Mouse (Mus musculus): ENCODE measurements at regions not wholly inside any gene's neighbourhood (a gene's known extent, or its start where the extent isn't known, plus 50 kb on each side); places are given as distances from the start of the nearest gene placed in this dataset.

DNA sequence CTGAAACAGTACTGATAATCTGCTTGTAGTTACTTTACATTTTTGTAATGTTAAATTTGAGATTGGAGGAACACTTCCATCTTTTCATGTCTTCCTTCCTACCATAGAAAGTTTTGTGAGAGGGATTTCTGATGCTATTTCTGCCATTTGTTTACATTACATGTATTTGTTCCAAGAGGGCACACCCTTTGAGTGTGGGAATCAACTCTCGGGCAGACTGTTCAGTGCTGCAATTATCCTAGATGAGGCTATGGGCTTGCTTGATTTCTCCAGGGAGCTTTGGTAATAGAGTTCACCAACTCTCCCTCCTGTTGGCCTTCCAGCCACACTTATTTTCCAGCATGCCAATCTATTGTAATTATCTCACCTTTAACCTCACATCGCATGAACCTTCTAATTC lies 52.4 kb downstream of the Gm13691 start:
- Histone ChIP-seq H3K4me1 (ENCODE audit: control insufficient read depth, insufficient read depth, low read length) (no peaks in the 10 kb centered on the region), H3K9me3 (ENCODE audit: control insufficient read depth, low read length) (no peaks in the 10 kb centered on the region), H3K36me3 (ENCODE audit: control insufficient read depth, insufficient read depth, low read length) (no peaks in the 10 kb centered on the region), H3K27ac (ENCODE audit: low read depth, low read length) (no peak overlapping the region), H3K9ac (ENCODE audit: low read length) (no peak overlapping the region), H3K4me2 (ENCODE audit: low read depth) (no peak overlapping the region), H3K4me3 (ENCODE audit: low read depth, low read length) (no peak overlapping the region), H3K27me3 (ENCODE audit: control insufficient read depth, insufficient read depth, low read length) (no peaks in the 10 kb centered on the region)
- ATAC-seq (ENCODE audit: insufficient read depth, low FRiP score, low TSS enrichment) = no peak
- 63% methylated on average over 2 of the region's 2 CpGs for WGBS
- DNase-seq (ENCODE audit: low spot score) = no peak

DNA sequence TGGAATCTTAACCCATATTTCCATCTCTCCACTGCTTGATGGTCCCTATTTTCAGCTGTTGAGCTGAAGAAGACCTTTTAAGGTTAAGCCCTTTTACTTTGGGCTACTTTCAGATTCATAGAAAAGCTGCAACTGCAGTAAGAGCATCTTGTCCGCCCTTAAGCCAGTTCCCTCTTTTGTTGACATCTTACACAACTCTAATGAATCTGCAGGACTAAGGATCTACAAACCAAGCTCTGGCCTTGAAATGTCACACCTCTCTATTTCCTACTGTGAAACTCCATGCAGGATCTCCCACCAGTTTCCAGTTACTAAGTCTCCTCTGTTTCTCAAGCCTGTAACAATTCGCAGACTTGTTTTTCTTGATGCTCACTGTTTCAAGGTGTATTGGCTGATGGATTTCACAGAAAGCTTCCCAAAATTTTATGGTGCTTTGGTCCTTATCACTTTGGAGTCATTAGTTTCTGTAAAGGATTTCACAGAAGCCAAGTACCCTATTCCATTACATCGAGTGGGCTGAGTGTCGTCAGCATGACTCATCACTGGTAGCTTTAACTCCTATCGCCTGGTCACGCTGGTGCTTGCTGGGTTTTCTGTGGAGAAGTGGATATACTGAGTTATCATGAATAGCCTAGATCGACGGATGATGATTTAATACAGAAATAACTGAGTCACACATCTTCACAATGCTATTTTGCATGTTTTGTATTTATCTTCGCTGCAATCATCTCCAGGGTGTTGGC lies 58.2 kb downstream of the Gm13691 start:
- ATAC-seq (ENCODE audit: insufficient read depth, low FRiP score, low TSS enrichment) = no peak
- H3K4me3 ChIP-seq (ENCODE audit: low read depth, low read length) = no peak overlapping the region
- WGBS = 84% methylated on average over 9 of the region's 9 CpGs
- no peaks in the 10 kb centered on the region for H3K4me1 ChIP-seq (ENCODE audit: control insufficient read depth, insufficient read depth, low read length)
- H3K4me2 ChIP-seq (ENCODE audit: low read depth) = no peak overlapping the region
- H3K27ac ChIP-seq (ENCODE audit: low read depth, low read length) = no peak overlapping the region
- H3K9ac ChIP-seq (ENCODE audit: low read length) = no peak overlapping the region
- DNase-seq (ENCODE audit: low spot score) = no peak
- no peaks in the 10 kb centered on the region for H3K36me3 ChIP-seq (ENCODE audit: control insufficient read depth, insufficient read depth, low read length)
- no peaks in the 10 kb centered on the region for H3K27me3 ChIP-seq (ENCODE audit: control insufficient read depth, insufficient read depth, low read length)
- H3K9me3 ChIP-seq (ENCODE audit: control insufficient read depth, low read length) = no peaks in the 10 kb centered on the region

DNA sequence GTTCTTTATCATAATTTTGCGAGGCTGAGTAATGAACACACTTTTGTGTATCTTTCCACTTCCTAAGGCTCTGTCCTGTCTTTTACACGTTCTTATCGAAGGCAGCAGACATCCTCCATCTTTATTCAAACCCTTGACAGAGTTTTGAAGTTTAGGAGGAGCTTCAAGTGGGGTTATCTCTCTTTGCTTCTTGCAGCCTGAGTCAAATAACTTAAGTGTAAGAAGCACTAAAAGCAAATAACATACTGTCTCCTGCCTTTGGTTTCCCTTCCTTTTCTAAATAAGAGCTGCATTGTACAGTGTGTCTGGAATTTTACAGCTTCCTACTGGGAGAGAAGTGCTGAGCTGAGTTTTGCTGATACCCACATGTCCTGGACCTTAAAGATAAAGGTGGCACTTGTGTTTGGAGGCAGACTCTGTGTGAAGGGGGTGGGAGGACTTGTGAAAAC lies 61.6 kb downstream of the Gm13691 start:
- H3K27me3 ChIP-seq (ENCODE audit: control insufficient read depth, insufficient read depth, low read length) = no peaks in the 10 kb centered on the region
- H3K4me2 ChIP-seq (ENCODE audit: low read depth) = no peak overlapping the region
- H3K4me3 ChIP-seq (ENCODE audit: low read depth, low read length) = no peak overlapping the region
- WGBS = 79% methylated on average over 3 of the region's 3 CpGs
- no peak overlapping the region for H3K27ac ChIP-seq (ENCODE audit: low read depth, low read length)
- no peaks in the 10 kb centered on the region for H3K9me3 ChIP-seq (ENCODE audit: control insufficient read depth, low read length)
- peak; percentile 48; the same call in 1 of the 2 replicates for ATAC-seq (ENCODE audit: insufficient read depth, low FRiP score, low TSS enrichment)
- no peak overlapping the region for H3K9ac ChIP-seq (ENCODE audit: low read length)
- H3K36me3 ChIP-seq (ENCODE audit: control insufficient read depth, insufficient read depth, low read length) = no peaks in the 10 kb centered on the region
- H3K4me1 ChIP-seq (ENCODE audit: control insufficient read depth, insufficient read depth, low read length) = no peaks in the 10 kb centered on the region
- DNase-seq (ENCODE audit: low spot score) = no peak

DNA sequence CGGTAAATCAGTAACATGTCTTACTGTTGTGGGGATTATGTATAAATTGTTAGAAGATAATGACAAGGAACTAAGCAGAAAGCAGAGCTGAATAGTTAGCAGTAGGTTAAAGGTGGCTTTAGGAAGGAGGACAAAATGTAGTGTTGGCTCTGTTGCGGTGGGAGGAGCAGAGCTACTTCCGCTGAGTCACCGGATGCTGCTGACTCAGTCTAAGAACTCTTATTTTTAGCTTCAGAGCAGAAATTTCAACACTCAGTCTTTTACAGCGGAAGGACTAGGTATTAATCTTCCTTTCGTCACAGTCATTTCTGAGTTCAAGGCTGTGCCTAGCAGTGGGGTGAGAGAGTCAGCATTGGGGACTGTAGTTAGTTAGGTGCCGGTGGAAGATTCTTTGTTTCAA lies 68.9 kb downstream of the Gm13691 start:
- Histone ChIP-seq H3K27ac (ENCODE audit: low read depth, low read length) (no peak overlapping the region), H3K9me3 (ENCODE audit: control insufficient read depth, low read length) (no peaks in the 10 kb centered on the region), H3K4me3 (ENCODE audit: low read depth, low read length) (no peak overlapping the region), H3K4me2 (ENCODE audit: low read depth) (no peak overlapping the region), H3K36me3 (ENCODE audit: control insufficient read depth, insufficient read depth, low read length) (no peaks in the 10 kb centered on the region), H3K9ac (ENCODE audit: low read length) (no peak overlapping the region), H3K27me3 (ENCODE audit: control insufficient read depth, insufficient read depth, low read length) (no peaks in the 10 kb centered on the region), H3K4me1 (ENCODE audit: control insufficient read depth, insufficient read depth, low read length) (no peaks in the 10 kb centered on the region)
- DNase-seq (ENCODE audit: low spot score) = no peak
- no peak for ATAC-seq (ENCODE audit: insufficient read depth, low FRiP score, low TSS enrichment)
- 92% methylated on average over 7 of the region's 7 CpGs for WGBS

DNA sequence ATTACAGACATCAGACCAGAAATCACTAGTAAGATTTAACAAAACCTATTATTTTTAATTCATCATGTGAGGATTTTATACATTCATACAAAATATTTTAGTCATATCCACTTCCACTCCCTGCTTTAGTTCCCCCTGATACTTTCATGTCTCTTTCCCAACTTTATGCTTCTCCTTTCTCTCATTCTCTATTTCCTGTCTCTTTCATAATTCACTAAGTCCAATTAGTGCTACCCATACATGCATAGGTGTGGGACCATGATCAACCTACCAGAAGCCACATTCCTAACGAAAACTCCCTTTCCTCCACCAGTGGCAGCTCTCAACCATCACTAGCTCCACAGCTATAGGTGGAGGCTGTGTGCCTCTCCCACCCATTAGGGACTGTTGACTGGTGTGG lies 70.9 kb downstream of the Gm13691 start:
- Histone ChIP-seq H3K27me3 (ENCODE audit: control insufficient read depth, insufficient read depth, low read length) (no peaks in the 10 kb centered on the region), H3K4me1 (ENCODE audit: control insufficient read depth, insufficient read depth, low read length) (no peaks in the 10 kb centered on the region), H3K36me3 (ENCODE audit: control insufficient read depth, insufficient read depth, low read length) (no peaks in the 10 kb centered on the region), H3K4me3 (ENCODE audit: low read depth, low read length) (no peak overlapping the region), H3K9ac (ENCODE audit: low read length) (no peak overlapping the region), H3K27ac (ENCODE audit: low read depth, low read length) (no peak overlapping the region), H3K4me2 (ENCODE audit: low read depth) (no peak overlapping the region), H3K9me3 (ENCODE audit: control insufficient read depth, low read length) (no peaks in the 10 kb centered on the region)
- 75% methylated on average over 1 of the region's 1 CpGs for WGBS
- ATAC-seq (ENCODE audit: insufficient read depth, low FRiP score, low TSS enrichment) (no peak), DNase-seq (ENCODE audit: low spot score) (no peak)

DNA sequence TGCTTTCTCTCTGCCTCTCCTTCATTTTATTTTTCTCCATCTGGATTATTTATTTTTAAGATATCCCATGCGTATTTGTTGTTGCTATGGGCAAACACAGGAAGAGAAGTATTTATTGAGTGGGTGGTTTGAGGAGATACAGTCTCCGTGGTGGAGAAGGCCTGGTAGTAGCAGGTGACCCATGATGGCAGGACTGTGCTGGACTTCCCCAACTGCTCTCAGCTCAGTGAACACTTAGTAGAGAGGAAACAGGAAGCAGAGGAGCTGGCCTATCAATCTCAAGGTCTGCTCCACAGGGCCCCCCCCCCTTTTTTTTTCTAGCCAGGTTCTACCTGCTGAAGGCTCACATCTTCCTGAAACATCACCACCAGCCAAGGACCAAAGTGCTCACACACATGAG lies 74.0 kb downstream of the Gm13691 start:
- no peaks in the 10 kb centered on the region for H3K27me3 ChIP-seq (ENCODE audit: control insufficient read depth, insufficient read depth, low read length)
- DNase-seq (ENCODE audit: low spot score) = no peak
- no peak overlapping the region for H3K9ac ChIP-seq (ENCODE audit: low read length)
- H3K27ac ChIP-seq (ENCODE audit: low read depth, low read length) = no peak overlapping the region
- no peaks in the 10 kb centered on the region for H3K4me1 ChIP-seq (ENCODE audit: control insufficient read depth, insufficient read depth, low read length)
- no peak overlapping the region for H3K4me2 ChIP-seq (ENCODE audit: low read depth)
- H3K4me3 ChIP-seq (ENCODE audit: low read depth, low read length) = no peak overlapping the region
- no peaks in the 10 kb centered on the region for H3K36me3 ChIP-seq (ENCODE audit: control insufficient read depth, insufficient read depth, low read length)
- WGBS = 82% methylated on average over 2 of the region's 2 CpGs
- H3K9me3 ChIP-seq (ENCODE audit: control insufficient read depth, low read length) = no peaks in the 10 kb centered on the region
- no peak for ATAC-seq (ENCODE audit: insufficient read depth, low FRiP score, low TSS enrichment)

DNA sequence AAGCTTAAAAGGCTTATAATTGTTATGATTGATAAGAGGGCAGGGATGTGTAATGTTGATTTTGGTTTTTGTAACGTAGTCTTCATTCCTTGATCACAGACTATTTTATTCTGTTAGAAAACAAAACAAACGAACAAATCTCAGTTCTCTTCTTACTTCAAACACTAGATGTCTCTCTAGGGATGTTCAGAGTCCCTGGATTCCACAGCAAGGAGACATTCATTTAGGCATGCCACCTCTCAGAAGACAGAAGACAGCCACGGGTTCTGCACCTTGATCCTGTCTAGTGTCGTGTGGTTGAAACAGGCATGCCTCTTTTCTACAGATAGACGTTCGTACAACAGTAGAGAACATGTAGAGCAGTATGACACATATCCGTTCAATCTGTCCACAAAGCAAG lies 74.7 kb downstream of the Gm13691 start:
- ATAC-seq (ENCODE audit: insufficient read depth, low FRiP score, low TSS enrichment) (no peak), DNase-seq (ENCODE audit: low spot score) (no peak)
- Histone ChIP-seq H3K9ac (ENCODE audit: low read length) (no peak overlapping the region), H3K4me1 (ENCODE audit: control insufficient read depth, insufficient read depth, low read length) (no peaks in the 10 kb centered on the region), H3K9me3 (ENCODE audit: control insufficient read depth, low read length) (no peaks in the 10 kb centered on the region), H3K27me3 (ENCODE audit: control insufficient read depth, insufficient read depth, low read length) (no peaks in the 10 kb centered on the region), H3K4me3 (ENCODE audit: low read depth, low read length) (no peak overlapping the region), H3K27ac (ENCODE audit: low read depth, low read length) (no peak overlapping the region), H3K36me3 (ENCODE audit: control insufficient read depth, insufficient read depth, low read length) (no peaks in the 10 kb centered on the region), H3K4me2 (ENCODE audit: low read depth) (no peak overlapping the region)
- 75% methylated on average over 7 of the region's 7 CpGs for WGBS

DNA sequence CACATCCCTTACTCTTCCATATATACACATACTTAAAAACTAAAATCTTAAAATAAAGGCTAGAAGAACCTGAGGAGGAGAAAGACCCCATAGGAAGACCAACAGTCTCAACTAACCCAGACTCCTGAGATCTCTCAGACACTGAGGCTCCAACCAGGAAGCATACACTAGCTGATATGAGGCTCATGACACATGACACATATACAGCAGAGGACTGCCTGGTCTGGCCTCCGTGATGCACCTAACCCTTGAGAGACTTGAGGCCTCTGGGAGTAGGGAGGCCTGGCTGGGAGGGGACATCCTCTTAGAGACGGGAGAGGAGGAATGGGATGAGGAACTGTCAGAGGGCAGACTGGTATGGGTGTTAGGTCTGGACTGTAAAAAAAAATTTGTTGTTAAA lies 75.4 kb downstream of the Gm13691 start:
- 88% methylated on average over 2 of the region's 2 CpGs for WGBS
- DNase-seq (ENCODE audit: low spot score) = no peak

DNA sequence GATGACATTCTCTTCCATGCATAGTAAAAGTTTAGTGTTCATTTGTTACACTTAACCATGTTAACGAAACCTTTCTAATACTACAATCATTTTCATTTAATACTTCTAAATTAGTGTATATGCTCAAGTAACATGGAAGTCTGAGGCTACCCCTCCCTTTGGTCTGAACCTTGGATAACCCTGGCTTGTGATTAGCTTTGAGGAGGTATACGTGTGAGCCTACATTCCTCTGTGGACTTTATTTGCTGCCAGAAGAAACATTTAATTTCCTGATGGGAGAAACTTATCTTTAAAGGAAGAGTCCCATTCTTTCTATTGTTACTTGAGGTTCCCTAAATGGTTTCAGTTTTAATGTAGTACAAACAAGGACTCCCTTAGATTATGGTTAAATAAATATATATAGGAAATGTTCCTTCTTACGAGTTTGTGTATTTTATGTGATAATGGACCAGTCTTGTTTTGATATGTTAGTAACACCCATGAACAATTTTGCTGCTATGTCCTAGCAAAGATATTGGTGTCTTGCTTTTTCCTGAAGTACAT lies 75.9 kb downstream of the Gm13691 start:
- WGBS = 86% methylated on average over 3 of the region's 3 CpGs
- Histone ChIP-seq H3K27me3 (ENCODE audit: control insufficient read depth, insufficient read depth, low read length) (no peaks in the 10 kb centered on the region), H3K36me3 (ENCODE audit: control insufficient read depth, insufficient read depth, low read length) (no peaks in the 10 kb centered on the region), H3K9ac (ENCODE audit: low read length) (no peak overlapping the region), H3K4me2 (ENCODE audit: low read depth) (no peak overlapping the region), H3K9me3 (ENCODE audit: control insufficient read depth, low read length) (no peaks in the 10 kb centered on the region), H3K27ac (ENCODE audit: low read depth, low read length) (no peak overlapping the region), H3K4me3 (ENCODE audit: low read depth, low read length) (no peak overlapping the region), H3K4me1 (ENCODE audit: control insufficient read depth, insufficient read depth, low read length) (no peaks in the 10 kb centered on the region)
- no peak for DNase-seq (ENCODE audit: low spot score)
- no peak for ATAC-seq (ENCODE audit: insufficient read depth, low FRiP score, low TSS enrichment)

More for the DNA sequence above, 75.4 kb downstream of the Gm13691 start:
- no peak for ATAC-seq (ENCODE audit: insufficient read depth, low FRiP score, low TSS enrichment)
- Histone ChIP-seq H3K4me1 (ENCODE audit: control insufficient read depth, insufficient read depth, low read length) (no peaks in the 10 kb centered on the region), H3K4me3 (ENCODE audit: low read depth, low read length) (no peak overlapping the region), H3K36me3 (ENCODE audit: control insufficient read depth, insufficient read depth, low read length) (no peaks in the 10 kb centered on the region), H3K9ac (ENCODE audit: low read length) (no peak overlapping the region), H3K9me3 (ENCODE audit: control insufficient read depth, low read length) (no peaks in the 10 kb centered on the region), H3K27ac (ENCODE audit: low read depth, low read length) (no peak overlapping the region), H3K27me3 (ENCODE audit: control insufficient read depth, insufficient read depth, low read length) (no peaks in the 10 kb centered on the region), H3K4me2 (ENCODE audit: low read depth) (no peak overlapping the region)
